Mouse (Mus musculus): ENCODE results near the gene Celf6.

DNA sequence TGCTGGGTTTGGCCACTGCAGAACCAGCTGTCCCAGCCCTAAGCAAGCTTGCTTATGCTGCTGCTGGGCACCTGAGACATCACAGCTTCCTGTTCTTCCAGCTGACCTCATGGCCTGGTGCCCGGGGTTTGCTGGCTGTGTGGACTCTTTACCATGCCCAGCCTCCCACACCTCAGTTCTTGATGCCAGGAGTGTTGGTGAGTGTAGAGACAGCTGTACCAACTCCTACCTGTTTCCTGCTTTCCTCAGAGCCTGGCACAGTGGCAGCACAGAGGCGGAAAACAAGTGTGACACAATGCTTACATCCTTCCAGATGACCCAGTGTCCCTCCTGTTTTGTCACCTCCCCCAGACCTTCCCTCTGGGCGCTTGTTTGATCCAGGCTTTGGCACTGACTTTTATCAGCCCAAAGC is 26.1 kb upstream of the Celf6 start:
- TF ChIP-seq CTCF (IDR thresholded peaks at IDR 0.05 in 2 of 3, conservative IDR thresholded peaks at IDR 0.05 in 1 of 3; ENCODE audit: control insufficient read depth in 1 of 3, insufficient read depth in 1 of 3, low read depth in 2 of 3, low read length in 3 of 3, poor library complexity in 1 of 3, severe bottlenecking in 1 of 3) (no peak), CHD2 (IDR thresholded peaks at IDR 0.05; ENCODE audit: low read length) (no peak)

Data from MEL (cell line).